Mouse (Mus musculus): Measurements from ENCODE around the gene Mapkapk2. TPM values are rescaled to one million over a fixed set of nuclear protein-coding genes. Genes with fewer than 3 reads are reported as not detected.

The Mapkapk2 gene
- polyA plus RNA-seq, 1 experiment from 2014 or later: 34.6 TPM

GRCm38 (mm10) chr1:131138191-131139016, 40.8 kb upstream of the Mapkapk2 start, which contains the start of gene Dyrk3:
Gene Dyrk3, minus strand, starts transcription at chr1:131138340.
- Histone ChIP-seq H3K4me2 (replicated peaks; ENCODE audit: low read depth) (peak within 1 kb of the TSS; percentile 95), H3K9me3 (ENCODE audit: control insufficient read depth, low read length) (no peaks in the 10 kb centered on the region), H3K27me3 (ENCODE audit: control insufficient read depth, insufficient read depth, low read length) (no peaks in the 10 kb centered on the region), H3K9ac (ENCODE audit: low read length) (peak within 1 kb of the TSS; percentile 64), H3K36me3 (ENCODE audit: control insufficient read depth, insufficient read depth, low read length) (no peaks in the 10 kb centered on the region), H3K4me1 (replicated peaks; ENCODE audit: control insufficient read depth, insufficient read depth) (0 out of 2 replicates have a peak, but pooled peaks cover 2% of the 10 kb centered on the region), H3K4me3 (ENCODE audit: low read depth, low read length) (peak within 1 kb of the TSS; percentile 73), H3K27ac (replicated peaks) (peak within 1 kb of the TSS; percentile 86)
- ATAC-seq (ENCODE audit: low FRiP score, low TSS enrichment) (peak; percentile 96), DNase-seq (ENCODE audit: low spot score) (peak; percentile 94)
- TF ChIP-seq CTCF (IDR thresholded peaks at IDR 0.05; ENCODE audit: low read depth) (peak; percentile 71), EP300 (optimal IDR thresholded peaks at IDR 0.05) (no peak)
- 2% methylated on average over 49 of the region's 49 CpGs for WGBS

GRCm38 (mm10) chr1:131137717-131138118, 40.1 kb upstream of the Mapkapk2 start:
- TF ChIP-seq CTCF (IDR thresholded peaks at IDR 0.05; ENCODE audit: low read depth): no peak
- TF ChIP-seq EP300 (optimal IDR thresholded peaks at IDR 0.05): no peak
- Histone ChIP-seq H3K4me2 (replicated peaks; ENCODE audit: low read depth) (peak overlapping the region; percentile 95), H3K27ac (replicated peaks) (no peak overlapping the region), H3K36me3 (ENCODE audit: control insufficient read depth, insufficient read depth, low read length) (no peaks in the 10 kb centered on the region), H3K9me3 (ENCODE audit: control insufficient read depth, low read length) (no peaks in the 10 kb centered on the region), H3K9ac (ENCODE audit: low read length) (peak overlapping the region; percentile 64), H3K4me3 (ENCODE audit: low read depth, low read length) (peak overlapping the region; percentile 73), H3K27me3 (ENCODE audit: control insufficient read depth, insufficient read depth, low read length) (no peaks in the 10 kb centered on the region), H3K4me1 (replicated peaks; ENCODE audit: control insufficient read depth, insufficient read depth) (0 out of 2 replicates have a peak, but pooled peaks cover 2% of the 10 kb centered on the region)
- under 1% methylated on average over 32 of the region's 36 CpGs for WGBS
- ATAC-seq (ENCODE audit: low FRiP score, low TSS enrichment) (peak; percentile 76), DNase-seq (ENCODE audit: low spot score) (no peak)

- TF ChIP-seq EP300 (optimal IDR thresholded peaks at IDR 0.05) (no peak), CTCF (IDR thresholded peaks at IDR 0.05; ENCODE audit: low read depth) (no peak)
- Histone ChIP-seq H3K4me1 (replicated peaks; ENCODE audit: control insufficient read depth, insufficient read depth) (0 out of 2 replicates have a peak, but pooled peaks cover 2% of the 10 kb centered on the region), H3K36me3 (ENCODE audit: control insufficient read depth, insufficient read depth, low read length) (no peaks in the 10 kb centered on the region), H3K27me3 (ENCODE audit: control insufficient read depth, insufficient read depth, low read length) (no peaks in the 10 kb centered on the region), H3K9ac (ENCODE audit: low read length) (no peak overlapping the region), H3K9me3 (ENCODE audit: control insufficient read depth, low read length) (no peaks in the 10 kb centered on the region), H3K27ac (replicated peaks) (no peak overlapping the region), H3K4me2 (replicated peaks; ENCODE audit: low read depth) (no peak overlapping the region), H3K4me3 (ENCODE audit: low read depth, low read length) (no peak overlapping the region)
- DNase-seq (ENCODE audit: low spot score) (no peak), ATAC-seq (ENCODE audit: low FRiP score, low TSS enrichment) (no peak)
- WGBS: 29% methylated on average over 5 of the region's 5 CpGs
Observed at GRCm38 (mm10) chr1:131137111-131137510, 39.5 kb upstream of the Mapkapk2 start.

GRCm38 (mm10) chr1:131135960-131136629, 38.5 kb upstream of the Mapkapk2 start:
- H3K4me3 ChIP-seq (ENCODE audit: low read depth, low read length): no peak overlapping the region
- 72% methylated on average over 10 of the region's 10 CpGs for WGBS
- no peak overlapping the region for H3K27ac ChIP-seq (replicated peaks)
- no peak for DNase-seq (ENCODE audit: low spot score)
- no peaks in the 10 kb centered on the region for H3K27me3 ChIP-seq (ENCODE audit: control insufficient read depth, insufficient read depth, low read length)
- H3K9me3 ChIP-seq (ENCODE audit: control insufficient read depth, low read length): no peaks in the 10 kb centered on the region
- ATAC-seq (ENCODE audit: low FRiP score, low TSS enrichment): no peak
- 0 out of 2 replicates have a peak, but pooled peaks cover 2% of the 10 kb centered on the region for H3K4me1 ChIP-seq (replicated peaks; ENCODE audit: control insufficient read depth, insufficient read depth)
- no peak overlapping the region for H3K4me2 ChIP-seq (replicated peaks; ENCODE audit: low read depth)
- no peaks in the 10 kb centered on the region for H3K36me3 ChIP-seq (ENCODE audit: control insufficient read depth, insufficient read depth, low read length)
- H3K9ac ChIP-seq (ENCODE audit: low read length): no peak overlapping the region
- TF ChIP-seq CTCF (IDR thresholded peaks at IDR 0.05; ENCODE audit: low read depth): no peak
- TF ChIP-seq EP300 (optimal IDR thresholded peaks at IDR 0.05): no peak

GRCm38 (mm10) chr1:131134942-131135522, 37.4 kb upstream of the Mapkapk2 start:
- TF ChIP-seq CTCF (IDR thresholded peaks at IDR 0.05; ENCODE audit: low read depth): no peak
- no peak for TF ChIP-seq EP300 (optimal IDR thresholded peaks at IDR 0.05)
- 0 out of 2 replicates have a peak, but pooled peaks cover 2% of the 10 kb centered on the region for H3K4me1 ChIP-seq (replicated peaks; ENCODE audit: control insufficient read depth, insufficient read depth)
- WGBS: 58% methylated on average over 8 of the region's 8 CpGs

More at GRCm38 (mm10) chr1:131134942-131135522, 37.4 kb upstream of the Mapkapk2 start:
- no peak overlapping the region for H3K4me2 ChIP-seq (replicated peaks; ENCODE audit: low read depth)
- DNase-seq (ENCODE audit: low spot score): no peak
- no peak overlapping the region for H3K4me3 ChIP-seq (ENCODE audit: low read depth, low read length)
- no peak overlapping the region for H3K9ac ChIP-seq (ENCODE audit: low read length)
- ATAC-seq (ENCODE audit: low FRiP score, low TSS enrichment): no peak
- no peaks in the 10 kb centered on the region for H3K27me3 ChIP-seq (ENCODE audit: control insufficient read depth, insufficient read depth, low read length)
- no peak overlapping the region for H3K27ac ChIP-seq (replicated peaks)
- no peaks in the 10 kb centered on the region for H3K36me3 ChIP-seq (ENCODE audit: control insufficient read depth, insufficient read depth, low read length)
- no peaks in the 10 kb centered on the region for H3K9me3 ChIP-seq (ENCODE audit: control insufficient read depth, low read length)
